In genomic region chr12:20614766-20615165, GRCm38 (mm10) we compare ENCODE assay signal across 8 mouse cellular contexts.
DNase-seq lines count a peak whose midpoint lies in the region; ATAC-seq and TF ChIP-seq lines count a peak whose summit lies in the region.
"Not testable (repeated sequence)": the region's sequence is repeated elsewhere in the genome, so short reads cannot be mapped to it uniquely, and the experiment has no call there.

No protein-coding gene starts in this region.

- H3K27me3 ChIP-seq in embryonic facial prominence, embryonic 14.5 days (replicated peaks; ENCODE audit: control insufficient read depth, insufficient read depth, low read length); heart, adult 2 months (ENCODE audit: control insufficient read depth, insufficient read depth, low read length); intestine, embryonic 16.5 days (replicated peaks; ENCODE audit: control insufficient read depth, insufficient read depth, low read length); lung, embryonic 16.5 days (ENCODE audit: control insufficient read depth, insufficient read depth, low read depth, low read length): not testable (repeated sequence)

- not testable (repeated sequence) for H3K9ac ChIP-seq in embryonic facial prominence, embryonic 14.5 days (ENCODE audit: low read depth, low read length); heart, adult 2 months (ENCODE audit: low read depth, low read length); intestine, embryonic 16.5 days (ENCODE audit: low read depth, low read length); lung, embryonic 16.5 days (ENCODE audit: low read length)

- intact Hi-C loops in heart, adult 2 months (cut with DNase I) = not testable (repeated sequence)

- not testable (repeated sequence) for H3K4me2 ChIP-seq in embryonic facial prominence, embryonic 14.5 days (ENCODE audit: low read depth, low read length); intestine, embryonic 16.5 days (ENCODE audit: low read depth, low read length); lung, embryonic 16.5 days (ENCODE audit: low read depth, low read length)

- H3K27ac ChIP-seq in embryonic facial prominence, embryonic 14.5 days (replicated peaks; ENCODE audit: low read depth, low read length); heart, adult 2 months; intestine, embryonic 16.5 days (ENCODE audit: low read length); lung, embryonic 16.5 days (ENCODE audit: low read length): not testable (repeated sequence)

- 0 out of 2 replicates have a peak, but pooled peaks have one; percentile 3 for TF ChIP-seq CTCF in heart, adult 2 months (IDR thresholded peaks at IDR 0.05)

- peak overlapping the region; percentile 33 for H3K4me3 ChIP-seq in embryonic facial prominence, embryonic 14.5 days (ENCODE audit: low read depth, low read length)
- not testable (repeated sequence) for H3K4me3 ChIP-seq in heart, adult 2 months
- peak overlapping the region; percentile 11; the same call in 1 of the 2 replicates for H3K4me3 ChIP-seq in intestine, embryonic 16.5 days (ENCODE audit: low read length)
- peak overlapping the region; percentile 41 for H3K4me3 ChIP-seq in lung, embryonic 16.5 days (ENCODE audit: low read length)

- H3K9me3 ChIP-seq in embryonic facial prominence, embryonic 14.5 days (ENCODE audit: control insufficient read depth, low read length); intestine, embryonic 16.5 days (ENCODE audit: control insufficient read depth, low read length); lung, embryonic 16.5 days (ENCODE audit: control insufficient read depth, low read length): not testable (repeated sequence)

- H3K79me2 ChIP-seq in heart, adult 2 months (replicated peaks; ENCODE audit: control insufficient read depth, insufficient read depth, low read length) = not testable (repeated sequence)

- not testable (repeated sequence) for H3K4me1 ChIP-seq in embryonic facial prominence, embryonic 14.5 days (ENCODE audit: control insufficient read depth, insufficient read depth, low read length); heart, adult 2 months (ENCODE audit: control insufficient read depth, insufficient read depth, low read length); intestine, embryonic 16.5 days (ENCODE audit: control insufficient read depth, insufficient read depth, low read length); lung, embryonic 16.5 days (replicated peaks; ENCODE audit: control insufficient read depth, insufficient read depth, low read length)

- TF ChIP-seq POLR2A in heart, adult 2 months (IDR thresholded peaks at IDR 0.05; ENCODE audit: insufficient read depth, low read depth, low read length) = not testable (repeated sequence)

- peak; percentile 88 for DNase-seq in adrenal gland, postnatal 14 days
- DNase-seq in embryonic facial prominence, embryonic 14.5 days (ENCODE audit: low spot score) = peak; percentile 89
- DNase-seq in heart, adult 2 months = peak; percentile 84 to 87
- DNase-seq in left cerebral cortex, adult 11 months (ENCODE audit: low spot score) = peak; percentile 44
- DNase-seq in retina, adult 2 months (ENCODE audit: low read depth, low spot score) = peak; percentile 11
- DNase-seq in thymus, postnatal 0 days (ENCODE audit: low spot score) = peak; percentile 80

- H3K36me3 ChIP-seq in embryonic facial prominence, embryonic 14.5 days (ENCODE audit: control insufficient read depth, insufficient read depth, low read length); heart, adult 2 months (ENCODE audit: control insufficient read depth, insufficient read depth, low read length); intestine, embryonic 16.5 days (ENCODE audit: control insufficient read depth, insufficient read depth, low read length); lung, embryonic 16.5 days (ENCODE audit: control insufficient read depth, insufficient read depth, low read length): not testable (repeated sequence)

- ATAC-seq in embryonic facial prominence, embryonic 14.5 days (ENCODE audit: low read depth); intestine, embryonic 16.5 days; lung, embryonic 16.5 days (ENCODE audit: low read depth): not testable (repeated sequence)

- WGBS in embryonic facial prominence, embryonic 14.5 days = no CpG with 5 or more reads among the region's 39 CpGs
- 2% methylated on average over 25 of the region's 39 CpGs for WGBS in heart, adult 2 months
- WGBS in intestine, embryonic 16.5 days = 1% methylated on average over 28 of the region's 39 CpGs
- WGBS in lung, embryonic 16.5 days = 1% methylated on average over 25 of the region's 39 CpGs

- not testable (repeated sequence) for TF ChIP-seq EP300 in heart, adult 2 months (IDR thresholded peaks at IDR 0.05; ENCODE audit: insufficient read depth, low read depth, low read length)

Comparison
In these comparisons a context has a peak if more than half of its experiments do, and no peak if none do; other contexts are left out.
1. DNase-seq: peak in every context shown above with its lines; median percentile 89 in embryonic facial prominence, embryonic 14.5 days; 88 in adrenal gland, postnatal 14 days; 86 in heart, adult 2 months; 80 in thymus, postnatal 0 days; 44 in left cerebral cortex, adult 11 months; 11 in retina, adult 2 months.